Mouse (Mus musculus): Measurements from ENCODE around the gene Nfix.

The Nfix gene

GRCm38 (mm10) chr8:84722530-84722849 lies 77.7 kb downstream of the Nfix start:
- DNase-seq (ENCODE audit: extremely low read depth, low read depth, low spot score), result no peak

- no peak for DNase-seq (ENCODE audit: extremely low read depth, low read depth, low spot score)
These were observed 81.0 kb downstream of the Nfix start for GRCm38 (mm10) chr8:84718959-84719690.

GRCm38 (mm10) chr8:84718476-84718875 lies 81.7 kb downstream of the Nfix start:
- no peak for DNase-seq (ENCODE audit: extremely low read depth, low read depth, low spot score)

- DNase-seq (ENCODE audit: extremely low read depth, low read depth, low spot score), result no peak
These were observed 83.4 kb downstream of the Nfix start for GRCm38 (mm10) chr8:84716790-84717189.

- no peak for DNase-seq (ENCODE audit: extremely low read depth, low read depth, low spot score)
These were observed 84.2 kb downstream of the Nfix start for GRCm38 (mm10) chr8:84715893-84716468.

- no peak for DNase-seq (ENCODE audit: extremely low read depth, low read depth, low spot score)
These were observed 86.0 kb downstream of the Nfix start for GRCm38 (mm10) chr8:84714161-84714560.

GRCm38 (mm10) chr8:84713381-84713780 lies 86.8 kb downstream of the Nfix start:
- DNase-seq (ENCODE audit: extremely low read depth, low read depth, low spot score), result no peak

GRCm38 (mm10) chr8:84712759-84713120 lies 87.4 kb downstream of the Nfix start:
- DNase-seq (ENCODE audit: extremely low read depth, low read depth, low spot score), result no peak

- no peak for DNase-seq (ENCODE audit: extremely low read depth, low read depth, low spot score)
These were observed 88.0 kb downstream of the Nfix start for GRCm38 (mm10) chr8:84711933-84712758.

GRCm38 (mm10) chr8:84711312-84711711 lies 88.8 kb downstream of the Nfix start:
- DNase-seq (ENCODE audit: extremely low read depth, low read depth, low spot score), result no peak

- no peak for DNase-seq (ENCODE audit: extremely low read depth, low read depth, low spot score)
These were observed 90.2 kb downstream of the Nfix start for GRCm38 (mm10) chr8:84709931-84710330.

GRCm38 (mm10) chr8:84708774-84709475 lies 91.2 kb downstream of the Nfix start:
- no peak for DNase-seq (ENCODE audit: extremely low read depth, low read depth, low spot score)

GRCm38 (mm10) chr8:84708071-84708541 lies 92.0 kb downstream of the Nfix start:
- DNase-seq (ENCODE audit: extremely low read depth, low read depth, low spot score), result no peak

GRCm38 (mm10) chr8:84707267-84707883 lies 92.8 kb downstream of the Nfix start:
- no peak for DNase-seq (ENCODE audit: extremely low read depth, low read depth, low spot score)

GRCm38 (mm10) chr8:84706610-84707266 lies 93.4 kb downstream of the Nfix start:
- no peak for DNase-seq (ENCODE audit: extremely low read depth, low read depth, low spot score)

GRCm38 (mm10) chr8:84705960-84706359 lies 94.2 kb downstream of the Nfix start:
- no peak for DNase-seq (ENCODE audit: extremely low read depth, low read depth, low spot score)

- no peak for DNase-seq (ENCODE audit: extremely low read depth, low read depth, low spot score)
These were observed 95.0 kb downstream of the Nfix start for GRCm38 (mm10) chr8:84704867-84705831.

GRCm38 (mm10) chr8:84704356-84704755 lies 95.8 kb downstream of the Nfix start:
- no peak for DNase-seq (ENCODE audit: extremely low read depth, low read depth, low spot score)

Measured in fat pad, adult 2 months (tissue).